ENCODE assay signal across 9 mouse cellular contexts in the genomic region with DNA sequence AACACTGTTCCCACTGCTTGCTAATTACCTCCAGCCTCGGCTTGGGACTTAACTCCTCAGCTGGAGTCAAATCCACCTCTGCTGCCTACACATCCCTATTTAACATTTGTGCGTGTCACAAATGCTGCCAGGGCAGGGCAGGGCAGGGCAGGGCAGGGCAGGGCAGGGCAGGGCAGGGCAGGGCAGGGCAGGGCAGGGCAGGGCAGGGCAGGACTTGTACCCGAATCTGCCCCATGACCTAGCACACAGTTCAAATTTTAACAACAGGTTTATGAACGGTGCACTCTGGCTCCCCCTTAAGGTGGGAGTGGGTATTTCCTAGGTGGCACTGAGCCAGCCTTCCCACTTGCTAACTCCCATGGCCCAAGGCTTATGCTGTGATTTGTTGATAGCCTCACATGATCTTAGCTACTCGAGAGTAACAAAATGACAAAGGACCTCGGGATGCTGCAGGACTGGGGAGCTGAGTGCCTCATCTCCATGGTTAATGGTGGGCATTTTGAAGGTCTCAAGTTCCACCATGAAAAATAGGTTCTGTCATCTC. TPM values are rescaled to one million over a fixed set of nuclear protein-coding genes. Genes with fewer than 3 reads are reported as not detected.
DNase-seq lines count a peak whose midpoint lies in the region; ATAC-seq and TF ChIP-seq lines count a peak whose summit lies in the region.
"Had no signal": no experiment of that assay in that cellular context is flagged by ENCODE, and none has a peak within 500 bp of the region (broad histone marks: within the 10 kb centered on the region; RNA-seq: fewer than 3 reads in every experiment).

No protein-coding gene starts in this region.

- TF ChIP-seq CTCF in E14TG2a.4 (conservative IDR thresholded peaks at IDR 0.05; ENCODE audit: low read length): peak; percentile 95

- peak; percentile 37 for DNase-seq in 3134 (ENCODE audit: extremely low read depth, insufficient read length, low spot score)
- peak; percentile 41 for DNase-seq in c-Kit-positive CD71-positive TER-119-negative erythroid progenitor cells, embryonic 14.5 days (ENCODE audit: low read depth)
- DNase-seq in limb, embryonic 11.5 days (ENCODE audit: low spot score): peak; percentile 80
- DNase-seq in naive thymus-derived CD4-positive, alpha-beta T cell, adult 2 months (ENCODE audit: low read depth): peak; percentile 86
- peak; percentile 63 for DNase-seq in thymus, postnatal 25 days

- peaks cover 71% of the 10 kb centered on the region for H3K27me3 ChIP-seq in E14TG2a.4 (ENCODE audit: insufficient read depth, low read length)
- peaks cover 4% of the 10 kb centered on the region; the same call in 1 of the 2 replicates for H3K27me3 ChIP-seq in forebrain, embryonic 16.5 days (replicated peaks; ENCODE audit: control insufficient read depth, insufficient read depth, low read length)
- H3K27me3 ChIP-seq in intestine, embryonic 15.5 days (replicated peaks): 0 out of 2 replicates have a peak, but pooled peaks cover 3% of the 10 kb centered on the region
- H3K27me3 ChIP-seq in limb, embryonic 11.5 days (ENCODE audit: control insufficient read depth, insufficient read depth, low read length): peaks cover 4% of the 10 kb centered on the region; the same call in 1 of the 2 replicates

- H3K4me1 ChIP-seq in E14TG2a.4 (replicated peaks; ENCODE audit: low read depth, low read length): peaks cover 67% of the 10 kb centered on the region
- H3K4me1 ChIP-seq in forebrain, embryonic 16.5 days (replicated peaks; ENCODE audit: control insufficient read depth, insufficient read depth, low read length): peaks cover 10% of the 10 kb centered on the region; the same call in 1 of the 2 replicates
- peaks cover 12% of the 10 kb centered on the region; the same call in 1 of the 2 replicates for H3K4me1 ChIP-seq in intestine, embryonic 15.5 days (replicated peaks)
- no peaks in the 10 kb centered on the region for H3K4me1 ChIP-seq in limb, embryonic 11.5 days (ENCODE audit: control insufficient read depth, insufficient read depth, low read length)

- no peak overlapping the region for H3K4me2 ChIP-seq in forebrain, embryonic 16.5 days (ENCODE audit: low read length)
- H3K4me2 ChIP-seq in intestine, embryonic 15.5 days (replicated peaks): no peak overlapping the region
- no peak overlapping the region for H3K4me2 ChIP-seq in limb, embryonic 11.5 days (ENCODE audit: low read depth, severe bottlenecking)

- no peaks in the 10 kb centered on the region for H3K9me3 ChIP-seq in E14TG2a.4 (ENCODE audit: low read length)
- no peaks in the 10 kb centered on the region for H3K9me3 ChIP-seq in forebrain, embryonic 16.5 days (ENCODE audit: control insufficient read depth, low read length)
- H3K9me3 ChIP-seq in intestine, embryonic 15.5 days: no peaks in the 10 kb centered on the region
- H3K9me3 ChIP-seq in limb, embryonic 11.5 days (ENCODE audit: control insufficient read depth, low read length): no peaks in the 10 kb centered on the region

- 15% methylated on average over 6 of the region's 6 CpGs for WGBS in forebrain, embryonic 16.5 days
- WGBS in intestine, embryonic 15.5 days: 18% methylated on average over 6 of the region's 6 CpGs
- 13% methylated on average over 6 of the region's 6 CpGs for WGBS in limb, embryonic 11.5 days

- H3K9ac ChIP-seq in forebrain, embryonic 16.5 days (replicated peaks; ENCODE audit: low read depth, low read length): no peak overlapping the region
- no peak overlapping the region for H3K9ac ChIP-seq in intestine, embryonic 15.5 days
- H3K9ac ChIP-seq in limb, embryonic 11.5 days (ENCODE audit: low read length): no peak overlapping the region

- H3K36me3 ChIP-seq in E14TG2a.4 (ENCODE audit: insufficient read depth, low read length): no peaks in the 10 kb centered on the region
- H3K36me3 ChIP-seq in forebrain, embryonic 16.5 days (ENCODE audit: control insufficient read depth, insufficient read depth): peaks cover 6% of the 10 kb centered on the region; the same call in 1 of the 2 replicates
- no peaks in the 10 kb centered on the region for H3K36me3 ChIP-seq in intestine, embryonic 15.5 days
- no peaks in the 10 kb centered on the region for H3K36me3 ChIP-seq in limb, embryonic 11.5 days (ENCODE audit: control insufficient read depth, insufficient read depth, low read length)

- no peak overlapping the region for H3K4me3 ChIP-seq in E14TG2a.4 (replicated peaks; ENCODE audit: low read length)
- no peak overlapping the region for H3K4me3 ChIP-seq in forebrain, embryonic 16.5 days (replicated peaks; ENCODE audit: low read length)
- H3K4me3 ChIP-seq in intestine, embryonic 15.5 days (replicated peaks): no peak overlapping the region
- H3K4me3 ChIP-seq in limb, embryonic 11.5 days (ENCODE audit: low read depth, low read length): no peak overlapping the region

- ATAC-seq in forebrain, embryonic 16.5 days: peak; percentile 65; the same call in 1 of the 2 replicates
- ATAC-seq in intestine, embryonic 15.5 days: peak; percentile 73
- ATAC-seq in limb, embryonic 11.5 days (ENCODE audit: insufficient number of reproducible peaks, low FRiP score, low TSS enrichment, low read depth): no peak

- no peak overlapping the region for H3K27ac ChIP-seq in forebrain, embryonic 16.5 days (ENCODE audit: low read length)
- no peak overlapping the region for H3K27ac ChIP-seq in intestine, embryonic 15.5 days
- H3K27ac ChIP-seq in limb, embryonic 11.5 days (replicated peaks; ENCODE audit: low read depth, low read length): no peak overlapping the region

RNA-seq across cellular contexts. Expression of a gene that starts 9.2 kb away (rescaled TPM):
- 10.4 and 13.4 TPM in 2 replicates for polyA plus RNA-seq in forebrain, embryonic 16.5 days (2015; fragmentation: Nextera tagmentation; extraction: Ambion mirVana)
- polyA plus RNA-seq in intestine, embryonic 15.5 days (2015; fragmentation: Nextera tagmentation; extraction: Ambion mirVana): 2.9 and 3.9 TPM in 2 replicates
- 4.9 and 5.0 TPM in 2 replicates for polyA plus RNA-seq in limb, embryonic 11.5 days (2014; fragmentation: Nextera tagmentation; extraction: Ambion mirVana)

RNA-seq across cellular contexts. Expression of a gene that starts 29.7 kb away (rescaled TPM):
- 18.0 and 19.3 TPM in 2 replicates for polyA plus RNA-seq in forebrain, embryonic 16.5 days (2015; fragmentation: Nextera tagmentation; extraction: Ambion mirVana)
- 15.5 and 18.0 TPM in 2 replicates for polyA plus RNA-seq in intestine, embryonic 15.5 days (2015; fragmentation: Nextera tagmentation; extraction: Ambion mirVana)
- 21.6 TPM in 2 replicates for polyA plus RNA-seq in limb, embryonic 11.5 days (2014; fragmentation: Nextera tagmentation; extraction: Ambion mirVana)

RNA-seq across cellular contexts. Expression of a gene that starts 31.8 kb away (rescaled TPM):
- polyA plus RNA-seq in forebrain, embryonic 16.5 days (2015; fragmentation: Nextera tagmentation; extraction: Ambion mirVana): not detected in 2 replicates
- polyA plus RNA-seq in intestine, embryonic 15.5 days (2015; fragmentation: Nextera tagmentation; extraction: Ambion mirVana): 1.8 TPM in 1 of 2 replicates, not detected in the other
- not detected in 2 replicates for polyA plus RNA-seq in limb, embryonic 11.5 days (2014; fragmentation: Nextera tagmentation; extraction: Ambion mirVana)
- polyA plus RNA-seq: heart, embryonic 14.5 days had no signal

RNA-seq across cellular contexts. Expression of a gene that starts 38.7 kb away (rescaled TPM):
- 8.5 and 11.7 TPM in 2 replicates for polyA plus RNA-seq in forebrain, embryonic 16.5 days (2015; fragmentation: Nextera tagmentation; extraction: Ambion mirVana)
- polyA plus RNA-seq in intestine, embryonic 15.5 days (2015; fragmentation: Nextera tagmentation; extraction: Ambion mirVana): 47.7 and 65.3 TPM in 2 replicates
- polyA plus RNA-seq in limb, embryonic 11.5 days (2014; fragmentation: Nextera tagmentation; extraction: Ambion mirVana): 72.3 and 75.3 TPM in 2 replicates

RNA-seq across cellular contexts. Expression of a gene that starts 44.8 kb away (rescaled TPM):
- 93.6 and 104 TPM in 2 replicates for polyA plus RNA-seq in forebrain, embryonic 16.5 days (2015; fragmentation: Nextera tagmentation; extraction: Ambion mirVana)
- 63.9 and 68.5 TPM in 2 replicates for polyA plus RNA-seq in intestine, embryonic 15.5 days (2015; fragmentation: Nextera tagmentation; extraction: Ambion mirVana)
- polyA plus RNA-seq in limb, embryonic 11.5 days (2014; fragmentation: Nextera tagmentation; extraction: Ambion mirVana): 93.7 and 97.6 TPM in 2 replicates
